Mouse (Mus musculus): ENCODE measurements around the gene Trp53tg5.

DNA sequence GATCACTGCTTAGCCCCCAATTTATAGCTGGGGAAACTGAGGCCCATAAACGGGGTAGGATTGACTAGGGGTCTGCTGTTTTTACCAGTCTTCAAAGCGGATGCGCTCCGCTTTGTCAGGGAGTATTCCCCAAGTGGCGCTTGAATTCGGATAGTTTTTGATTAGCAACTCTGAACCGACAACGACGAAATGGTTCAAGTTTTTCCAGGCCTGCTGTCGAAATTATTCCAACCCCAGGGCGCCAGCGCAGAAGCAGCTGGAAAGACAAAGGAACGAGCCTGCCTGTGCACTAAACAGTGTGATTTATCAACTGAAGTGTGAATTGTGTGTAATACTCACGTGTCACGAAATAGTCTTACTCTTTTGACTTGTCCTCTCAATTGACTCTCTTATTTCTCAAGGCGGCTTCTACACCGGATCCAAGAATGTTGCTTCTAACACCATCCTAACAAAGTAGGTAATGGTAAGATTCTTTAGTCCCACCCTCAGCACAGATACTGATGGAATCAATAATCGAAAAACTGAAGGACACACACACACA lies 30.0 kb downstream of the Trp53tg5 start, which contains the start of gene Sdc4:
- no peak for TF ChIP-seq CTCF (IDR thresholded peaks at IDR 0.05)
- no peak for TF ChIP-seq EP300 (IDR thresholded peaks at IDR 0.05)

All from lung, postnatal 0 days (tissue).